Mouse (Mus musculus): ENCODE results near the gene Stk35.

GRCm38 (mm10) chr2:129851512-129851911 lies 51.2 kb downstream of the Stk35 start:
- no peak for TF ChIP-seq CTCF (conservative IDR thresholded peaks at IDR 0.05; ENCODE audit: insufficient read depth, insufficient read length, low read depth, low read length)
- TF ChIP-seq POLR2A (IDR thresholded peaks at IDR 0.05; ENCODE audit: low read depth, low read length): no peak

Measured in kidney, adult 2 months (tissue).